Mouse (Mus musculus) embryonic fibroblast, embryonic 13.5 days (primary cell): ENCODE measurements at regions not wholly inside any gene's neighbourhood (a gene's known extent, or its start where the extent isn't known, plus 50 kb on each side); places are given as distances from the start of the nearest gene placed in this dataset.

ENCODE experiments used
- H3K27ac ChIP-seq: 2 replicates; pipeline ENCODE4 v1.5.1; 2012; ENCODE audit warnings: low read length, control low read depth, inconsistent platforms; ENCODE audit not compliant: insufficient read depth
- H3K4me1 ChIP-seq: 2 replicates; pipeline ENCODE4 v1.6.1; 2011; ENCODE audit warnings: low read length; ENCODE audit not compliant: control insufficient read depth, insufficient read depth
- H3K4me3 ChIP-seq: 2 replicates; pipeline ENCODE4 v1.5.1; 2011; ENCODE audit warnings: mild to moderate bottlenecking, control low read depth, low read length; ENCODE audit not compliant: insufficient read depth
- CTCF ChIP-seq: IDR thresholded peaks from 2 replicates; pipeline ENCODE4 v1.5.1; 2011; ENCODE audit warnings: mild to moderate bottlenecking, control low read depth, low read length, moderate library complexity, borderline replicate concordance; ENCODE audit not compliant: insufficient read depth
- POLR2A ChIP-seq: IDR thresholded peaks from 2 replicates; pipeline ENCODE4 v1.6.1; 2011; ENCODE audit warnings: low read depth, mild to moderate bottlenecking, control low read depth, low read length, moderate library complexity

DNA sequence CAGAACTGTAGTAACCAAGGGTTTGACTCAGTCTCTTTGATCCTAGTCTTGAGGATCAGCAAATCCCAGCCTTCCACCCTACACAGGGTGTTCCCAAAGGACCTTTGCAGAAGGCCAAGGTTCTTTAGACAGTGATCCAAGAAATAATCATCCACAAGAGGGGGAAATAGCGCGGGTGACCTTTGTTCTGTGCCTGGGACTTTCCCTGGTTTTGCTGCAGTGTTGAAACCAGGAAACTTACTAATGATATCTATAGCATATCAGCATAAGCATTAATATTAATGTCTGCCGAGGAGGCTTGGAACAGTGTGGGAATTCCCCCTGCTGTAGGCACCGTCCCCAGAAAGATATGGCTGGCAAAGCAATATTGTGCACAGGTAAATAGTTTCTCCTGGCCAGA, 138.4 kb upstream of the Tmem45b start:
- Histone ChIP-seq H3K27ac (no peak overlapping the region), H3K4me1 (no peaks in the 10 kb centered on the region), H3K4me3 (no peak overlapping the region)
- TF ChIP-seq CTCF (no peak), POLR2A (no peak)

- no peak overlapping the region for H3K27ac ChIP-seq
- TF ChIP-seq CTCF: no peak
- TF ChIP-seq POLR2A: no peak
- H3K4me3 ChIP-seq: no peak overlapping the region
- H3K4me1 ChIP-seq: no peaks in the 10 kb centered on the region
Observed at GRCm38 (mm10) chr9:31595096-31595495, 130.8 kb upstream of the Tmem45b start.

GRCm38 (mm10) chr9:31587671-31588070, 123.4 kb upstream of the Tmem45b start:
- Histone ChIP-seq H3K27ac (no peak overlapping the region), H3K4me1 (no peaks in the 10 kb centered on the region), H3K4me3 (no peak overlapping the region)
- TF ChIP-seq POLR2A (no peak), CTCF (no peak)

GRCm38 (mm10) chr9:31583983-31584382, 119.7 kb upstream of the Tmem45b start:
- Histone ChIP-seq H3K27ac (no peak overlapping the region), H3K4me1 (no peaks in the 10 kb centered on the region), H3K4me3 (no peak overlapping the region)
- TF ChIP-seq CTCF (no peak), POLR2A (no peak)

DNA sequence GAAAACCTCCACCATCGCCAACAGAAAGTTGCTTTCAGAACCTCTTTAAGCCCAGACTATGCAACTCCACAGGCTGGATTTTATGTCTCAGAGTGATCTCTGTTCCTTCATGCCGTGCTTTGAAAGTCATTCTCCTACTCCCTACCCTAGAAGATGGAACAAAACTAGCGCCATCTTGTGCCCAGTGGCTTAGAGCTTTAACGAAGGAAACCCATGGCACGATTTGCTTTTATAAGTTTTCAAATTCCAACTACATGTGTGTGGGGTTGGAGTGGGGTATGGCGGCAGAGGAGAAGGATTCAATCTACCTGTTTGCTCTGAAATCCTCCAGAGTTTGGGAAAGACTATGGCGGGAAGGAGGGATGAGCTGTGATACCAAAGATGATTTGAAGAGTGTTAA, 118.7 kb upstream of the Tmem45b start:
- Histone ChIP-seq H3K4me3 (no peak overlapping the region), H3K4me1 (no peaks in the 10 kb centered on the region), H3K27ac (no peak overlapping the region)
- TF ChIP-seq POLR2A (no peak), CTCF (no peak)

GRCm38 (mm10) chr9:31578506-31579173, 114.4 kb upstream of the Tmem45b start:
- Histone ChIP-seq H3K4me1 (no peaks in the 10 kb centered on the region), H3K27ac (no peak overlapping the region), H3K4me3 (no peak overlapping the region)
- no peak for TF ChIP-seq POLR2A
- TF ChIP-seq CTCF: no peak

DNA sequence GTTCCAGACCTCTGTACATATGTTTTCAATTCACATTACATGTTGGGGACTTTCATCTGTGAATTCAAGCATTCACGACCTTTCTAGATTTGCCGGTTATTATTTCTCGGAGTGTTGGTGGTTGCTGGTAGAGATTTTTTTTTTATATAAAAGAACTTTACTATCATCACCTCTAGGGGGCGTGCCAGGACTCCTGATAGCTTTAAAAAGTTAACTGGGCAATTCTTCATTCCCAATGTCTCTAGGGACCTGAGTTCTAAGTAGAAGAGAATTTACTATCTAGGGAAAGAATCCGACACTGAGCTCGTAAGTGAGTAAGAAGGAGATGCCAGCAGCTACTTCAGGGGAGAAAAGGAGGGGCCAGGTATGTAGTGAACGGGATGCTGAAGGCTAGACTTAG, 112.8 kb upstream of the Tmem45b start:
- TF ChIP-seq CTCF: no peak
- no peak for TF ChIP-seq POLR2A
- H3K4me3 ChIP-seq: no peak overlapping the region
- no peaks in the 10 kb centered on the region for H3K4me1 ChIP-seq
- H3K27ac ChIP-seq: no peak overlapping the region

DNA sequence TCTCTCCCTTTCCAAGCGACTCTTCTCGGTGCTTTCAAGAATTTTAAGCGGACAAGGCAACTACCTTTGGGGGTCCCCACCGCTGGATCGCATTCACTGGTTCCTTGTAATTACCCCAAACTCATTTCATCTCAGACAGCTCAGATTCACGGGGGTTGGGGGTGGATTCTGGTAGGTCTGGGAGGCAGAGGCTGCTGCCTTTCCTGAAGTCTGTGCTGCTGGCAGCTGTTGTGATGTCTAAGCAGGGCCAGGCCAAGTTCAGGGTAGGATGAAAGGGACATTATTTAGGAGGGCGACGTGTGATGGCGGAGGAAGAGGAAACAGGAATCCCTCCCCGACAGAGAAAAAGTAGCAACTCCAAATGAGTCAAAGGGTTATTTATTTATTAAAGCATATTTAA, 102.8 kb upstream of the Tmem45b start:
- TF ChIP-seq POLR2A: no peak
- no peak overlapping the region for H3K27ac ChIP-seq
- H3K4me3 ChIP-seq: no peak overlapping the region

DNA sequence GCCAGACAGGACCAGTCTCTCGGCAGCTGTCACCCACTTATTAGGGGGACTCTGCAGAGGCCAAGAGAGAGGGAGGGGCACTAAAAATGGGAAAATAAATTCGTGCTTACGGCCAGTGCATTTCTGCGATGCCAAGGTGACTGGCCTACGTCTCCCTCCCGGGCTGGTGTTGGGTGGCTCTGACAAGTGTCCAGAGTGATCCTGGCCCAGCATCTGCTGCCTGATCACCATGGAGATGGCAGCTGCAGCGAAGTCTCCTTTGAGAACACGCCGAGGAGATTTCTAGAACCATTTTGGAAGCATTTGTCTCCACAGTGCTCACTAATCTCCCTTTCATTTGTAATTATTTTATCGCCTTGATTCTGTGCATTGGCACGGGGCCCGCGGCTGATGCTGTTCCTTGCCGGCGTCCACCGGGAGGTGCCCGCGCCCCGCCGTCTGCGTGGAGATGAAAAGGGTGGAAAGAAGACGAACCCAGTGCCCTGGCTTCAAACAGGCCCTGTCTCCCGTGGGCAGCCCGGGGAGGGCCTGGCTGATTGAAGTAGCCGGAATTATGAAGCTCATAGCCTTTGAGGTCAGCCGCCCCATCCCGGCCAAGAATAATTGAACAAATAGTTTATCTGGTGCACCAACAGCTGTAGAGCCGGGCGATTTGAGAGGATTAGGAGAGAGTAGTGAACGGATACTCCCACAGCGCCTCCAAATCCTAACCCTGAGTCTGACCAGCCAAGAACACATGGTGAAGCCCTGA, 102.2 kb upstream of the Tmem45b start:
- no peak overlapping the region for H3K4me3 ChIP-seq
- H3K27ac ChIP-seq: no peak overlapping the region
- no peaks in the 10 kb centered on the region for H3K4me1 ChIP-seq
- TF ChIP-seq POLR2A: no peak
- TF ChIP-seq CTCF: no peak

More for the DNA sequence above, 102.8 kb upstream of the Tmem45b start:
- no peaks in the 10 kb centered on the region for H3K4me1 ChIP-seq

DNA sequence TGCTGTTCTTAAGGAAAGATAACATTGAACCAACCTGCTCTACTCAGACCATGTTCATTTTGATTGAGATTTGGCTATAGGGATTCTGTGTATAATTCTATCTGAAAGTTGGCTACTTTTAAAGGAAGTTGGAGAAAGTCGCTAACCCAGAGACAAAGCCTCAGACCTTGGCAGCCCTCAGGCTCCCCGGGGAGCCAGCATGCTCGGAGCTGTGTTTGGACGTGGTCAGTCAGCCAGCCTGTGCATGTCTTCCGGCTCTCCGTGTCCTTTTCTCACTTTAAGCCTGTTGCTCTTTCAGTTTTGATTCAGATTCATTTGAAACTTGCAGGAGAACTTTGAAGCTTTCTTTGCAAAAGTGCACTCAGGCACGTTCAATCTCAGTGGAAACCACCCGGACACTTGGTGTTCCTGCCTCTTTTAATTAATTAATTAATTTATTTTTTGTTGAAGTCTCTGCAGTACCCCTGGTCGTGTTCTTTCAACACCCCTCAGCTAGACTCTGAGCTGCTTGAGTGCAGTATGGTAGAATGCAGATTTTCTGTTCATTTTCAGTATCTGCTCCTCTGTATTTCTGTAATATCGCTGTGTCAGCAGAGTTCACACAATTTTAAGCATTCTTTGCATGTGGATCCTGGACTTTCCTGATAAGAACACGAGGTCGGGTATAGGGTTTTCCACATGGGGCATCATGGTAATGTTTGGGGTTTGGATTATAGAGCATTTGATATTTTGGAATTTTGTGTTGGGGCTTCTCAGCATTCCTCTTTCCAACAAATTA, 100.9 kb upstream of the Tmem45b start:
- H3K4me3 ChIP-seq: no peak overlapping the region
- no peak for TF ChIP-seq POLR2A
- TF ChIP-seq CTCF: no peak
- no peak overlapping the region for H3K27ac ChIP-seq
- H3K4me1 ChIP-seq: no peaks in the 10 kb centered on the region
